Mouse (Mus musculus): ENCODE results near the gene Akip1. TPM values are rescaled to one million over a fixed set of nuclear protein-coding genes. Genes with fewer than 3 reads are reported as not detected.

Akip1 gene
- total RNA-seq, 2 experiments from 2014 or later = 3.8 to 6.0 TPM

GRCm38 (mm10) chr7:109756291-109756690 is 52.8 kb downstream of the Akip1 start:
- no peak for DNase-seq (ENCODE audit: low spot score in 2 of 2)
- intact Hi-C loops (cut with DNase I) = no loop called here

Other genes with a start within 250 kb of the Akip1 start
- gene Trim66, start 195.6 kb upstream of the Akip1 start, total RNA-seq (2021) = 10 to 100 TPM; 13.9 to 16.4 TPM
- 100 to 1,000 TPM; 122 to 132 TPM for gene Rpl27a, start 184.5 kb upstream of the Akip1 start, total RNA-seq (2021)
- 10 to 100 TPM; 14.1 to 15.1 TPM for gene St5, start 85 bp upstream of the Akip1 start, total RNA-seq (2021)
- gene BC051019, start 20.2 kb downstream of the Akip1 start, total RNA-seq (2021) = not detected
- not detected for gene Ascl3, start 28.0 kb downstream of the Akip1 start, total RNA-seq (2021)
- gene Tmem9b, start 49.2 kb downstream of the Akip1 start, total RNA-seq (2021) = 10 to 100 TPM; 91.0 to 95.4 TPM
- gene Nrip3, start 78.3 kb downstream of the Akip1 start, total RNA-seq (2021) = 10 to 100 TPM; 86.8 to 90.9 TPM
- gene Scube2, start 162.0 kb downstream of the Akip1 start, total RNA-seq (2021) = under 1 TPM; 0.80 to 0.92 TPM